Mouse (Mus musculus): ENCODE measurements around the gene Lamtor3. TPM values are rescaled to one million over a fixed set of nuclear protein-coding genes. Genes with fewer than 3 reads are reported as not detected.
"Not testable (repeated sequence)": the region's sequence is repeated elsewhere in the genome, so short reads cannot be mapped to it uniquely, and the experiment has no call there.

Gene Lamtor3
- polyA plus RNA-seq, 1 experiment from 2014 or later, result 114 TPM

DNA sequence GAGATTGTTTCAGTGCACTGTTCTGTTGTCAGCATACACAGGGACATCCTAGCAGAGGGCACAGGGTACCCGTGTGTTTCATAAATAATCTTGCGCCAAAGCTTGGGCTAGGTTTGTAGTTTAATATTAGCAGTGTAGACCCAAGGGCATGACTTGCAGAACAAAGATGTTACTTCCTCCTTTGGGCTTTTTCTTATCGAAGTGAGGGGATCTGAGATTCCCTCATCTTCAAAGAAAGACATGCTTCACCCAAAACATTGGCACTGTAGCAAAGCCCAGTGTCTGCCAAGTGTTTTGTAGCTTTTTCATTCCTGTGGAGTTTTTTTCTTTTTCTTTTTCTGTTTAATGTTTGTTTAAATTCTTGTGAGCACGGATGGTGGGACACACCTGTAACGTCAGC, 20.6 kb upstream of the Lamtor3 start:
- no peak overlapping the region for H3K4me2 ChIP-seq (replicated peaks)
- H3K4me1 ChIP-seq, result no peaks in the 10 kb centered on the region
- no peak overlapping the region for H3K4me3 ChIP-seq
- H3K9me3 ChIP-seq, result no peaks in the 10 kb centered on the region
- peaks cover 62% of the 10 kb centered on the region for H3K36me3 ChIP-seq
- ATAC-seq (ENCODE audit: low FRiP score, low read depth), result no peak
- H3K27ac ChIP-seq, result no peak overlapping the region
- H3K27me3 ChIP-seq, result no peaks in the 10 kb centered on the region
- 86% methylated on average over 5 of the region's 5 CpGs for WGBS
- no peak overlapping the region for H3K9ac ChIP-seq

DNA sequence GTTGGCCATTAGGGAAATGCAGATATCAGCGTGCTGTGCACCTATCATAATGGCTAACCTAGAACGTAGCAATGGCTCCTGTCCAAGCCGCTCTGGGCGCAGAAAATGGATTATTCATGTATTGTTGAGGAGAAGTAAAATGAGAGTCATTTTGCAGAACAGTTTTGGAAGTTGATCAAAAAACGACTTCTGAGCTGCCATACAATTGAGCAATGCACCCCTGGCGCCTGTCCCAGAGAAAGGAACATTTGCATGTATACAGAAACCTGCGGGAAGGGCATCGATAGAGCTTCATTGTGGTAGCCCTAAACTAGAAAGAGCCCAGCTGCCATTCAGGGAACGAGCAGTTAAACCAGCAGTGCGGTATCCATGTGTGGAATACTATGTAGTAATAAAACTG, 18.2 kb upstream of the Lamtor3 start:
- H3K4me2 ChIP-seq (replicated peaks), result no peak overlapping the region
- H3K36me3 ChIP-seq, result peaks cover 59% of the 10 kb centered on the region

DNA sequence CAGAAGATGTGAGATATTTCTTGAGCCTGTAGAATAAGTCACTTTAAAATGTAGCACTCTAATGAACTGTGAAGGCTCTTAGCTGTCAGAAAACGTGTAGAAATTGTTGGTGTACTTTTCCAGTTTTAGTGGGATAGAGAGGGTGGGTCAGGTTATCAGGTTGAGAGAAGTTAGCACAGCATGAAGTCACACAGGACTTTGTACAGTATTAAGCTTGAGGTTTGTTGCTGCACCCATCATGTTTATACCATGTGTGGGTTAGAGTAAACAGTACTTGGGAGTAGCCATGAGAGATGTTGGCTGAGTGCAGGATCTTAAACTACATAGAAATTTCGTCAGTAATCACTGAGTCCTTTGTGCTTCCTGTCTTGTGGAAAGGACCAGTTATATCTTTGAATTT, 5.2 kb upstream of the Lamtor3 start:
- no peak for ATAC-seq (ENCODE audit: low FRiP score, low read depth)
- H3K4me2 ChIP-seq (replicated peaks), result no peak overlapping the region
- H3K9ac ChIP-seq, result no peak overlapping the region
- H3K9me3 ChIP-seq, result no peaks in the 10 kb centered on the region
- H3K27me3 ChIP-seq, result no peaks in the 10 kb centered on the region
- H3K4me3 ChIP-seq, result no peak overlapping the region
- H3K27ac ChIP-seq, result no peak overlapping the region
- peaks cover 18% of the 10 kb centered on the region; the same call in 1 of the 2 replicates for H3K36me3 ChIP-seq
- WGBS, result 76% methylated on average over 2 of the region's 2 CpGs
- peaks cover 7% of the 10 kb centered on the region for H3K4me1 ChIP-seq

More for the DNA sequence above, 18.2 kb upstream of the Lamtor3 start:
- no peaks in the 10 kb centered on the region for H3K27me3 ChIP-seq
- H3K27ac ChIP-seq, result no peak overlapping the region; the same call in 1 of the 2 replicates
- 85% methylated on average over 10 of the region's 10 CpGs for WGBS
- no peak for ATAC-seq (ENCODE audit: low FRiP score, low read depth)
- H3K9me3 ChIP-seq, result no peaks in the 10 kb centered on the region
- no peaks in the 10 kb centered on the region for H3K4me1 ChIP-seq
- H3K4me3 ChIP-seq, result no peak overlapping the region
- H3K9ac ChIP-seq, result no peak overlapping the region

DNA sequence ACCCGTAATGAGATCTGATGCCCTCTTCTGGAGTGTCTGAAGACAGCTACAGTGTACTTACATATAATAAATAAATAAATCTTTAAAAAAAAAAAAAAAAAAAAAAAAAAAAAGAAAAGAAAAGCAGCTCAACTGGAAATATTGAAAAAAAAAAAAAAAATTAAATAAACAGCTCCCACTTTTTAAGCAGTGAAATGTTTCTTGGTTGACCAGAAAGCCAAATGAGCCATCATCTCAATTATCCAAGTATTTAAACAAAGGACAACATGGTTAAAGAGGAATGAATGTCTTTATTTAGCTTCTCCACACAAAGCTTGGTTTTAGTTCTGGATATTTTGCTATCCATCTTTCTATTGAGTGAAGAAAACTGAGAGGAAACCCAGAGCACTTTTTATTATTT, 3.7 kb upstream of the Lamtor3 start:
- H3K27me3 ChIP-seq; H3K4me3 ChIP-seq; H3K27ac ChIP-seq; H3K4me2 ChIP-seq (replicated peaks); H3K9ac ChIP-seq; H3K9me3 ChIP-seq; ATAC-seq (ENCODE audit: low FRiP score, low read depth): not testable (repeated sequence)
- WGBS, result 100% methylated on average over 1 of the region's 1 CpGs
- Histone ChIP-seq H3K4me1 (peaks cover 15% of the 10 kb centered on the region), H3K36me3 (peaks cover 15% of the 10 kb centered on the region; the same call in 1 of the 2 replicates)

DNA sequence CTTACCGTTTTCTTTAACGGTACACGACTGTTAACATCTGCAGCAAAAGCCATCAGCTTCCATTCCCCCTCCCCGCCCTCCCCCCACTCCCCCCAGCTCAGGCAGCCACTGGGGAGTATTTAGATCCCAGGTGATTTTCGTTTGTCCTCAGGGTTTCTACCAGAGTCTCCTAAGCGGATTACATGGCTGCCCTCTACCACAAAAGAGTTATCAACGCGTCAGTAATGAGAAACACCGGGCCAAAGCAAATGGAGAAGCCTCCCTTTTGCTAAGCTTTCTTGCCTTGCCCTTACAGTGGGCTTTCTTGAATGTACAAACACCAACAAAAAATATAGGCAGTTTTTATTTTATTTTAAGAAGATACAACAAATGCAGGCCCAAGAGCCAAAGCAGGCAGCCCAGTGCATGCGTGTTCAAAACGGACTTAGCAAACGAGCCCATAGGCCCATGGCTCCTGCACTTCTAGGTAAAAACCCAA, 573 bp upstream of the Lamtor3 start:
- Histone ChIP-seq H3K36me3 (peaks cover 16% of the 10 kb centered on the region), H3K9me3 (no peaks in the 10 kb centered on the region), H3K9ac (peak overlapping the region; percentile 58), H3K4me3 (peak overlapping the region; percentile 92), H3K4me2 (replicated peaks) (peak overlapping the region; percentile 84), H3K27me3 (no peaks in the 10 kb centered on the region), H3K27ac (peak overlapping the region; percentile 74), H3K4me1 (peaks cover 16% of the 10 kb centered on the region)
- ATAC-seq (ENCODE audit: low FRiP score, low read depth), result no peak
- WGBS, result 18% methylated on average over 12 of the region's 12 CpGs

DNA sequence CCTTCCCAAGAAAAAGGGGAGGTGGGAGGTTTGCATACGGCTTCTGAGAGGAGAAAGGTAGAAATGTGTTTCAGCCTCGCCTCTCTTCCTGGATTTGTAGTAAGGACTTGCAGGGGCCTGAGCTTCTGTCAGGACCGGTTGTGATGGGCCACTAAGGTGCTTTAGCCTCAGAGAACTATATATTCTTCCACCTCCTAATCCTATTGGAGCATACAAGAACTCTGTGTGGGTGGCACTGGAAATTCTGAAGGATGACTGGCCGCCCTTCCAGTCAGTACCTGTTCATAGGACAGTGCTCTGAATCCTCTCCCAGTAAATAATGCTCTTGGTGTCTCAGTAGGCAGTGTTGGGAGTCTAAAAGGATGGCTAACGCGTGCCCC, 616 bp downstream of the Lamtor3 start:
- Histone ChIP-seq H3K9ac (peak overlapping the region; percentile 86), H3K36me3 (peaks cover 21% of the 10 kb centered on the region), H3K4me2 (replicated peaks) (peak overlapping the region; percentile 84), H3K27me3 (no peaks in the 10 kb centered on the region), H3K4me3 (peak overlapping the region; percentile 92), H3K4me1 (peaks cover 16% of the 10 kb centered on the region), H3K27ac (peak overlapping the region; percentile 74), H3K9me3 (no peaks in the 10 kb centered on the region)
- WGBS, result 16% methylated on average over 6 of the region's 6 CpGs
- ATAC-seq (ENCODE audit: low FRiP score, low read depth), result peak; percentile 31

DNA sequence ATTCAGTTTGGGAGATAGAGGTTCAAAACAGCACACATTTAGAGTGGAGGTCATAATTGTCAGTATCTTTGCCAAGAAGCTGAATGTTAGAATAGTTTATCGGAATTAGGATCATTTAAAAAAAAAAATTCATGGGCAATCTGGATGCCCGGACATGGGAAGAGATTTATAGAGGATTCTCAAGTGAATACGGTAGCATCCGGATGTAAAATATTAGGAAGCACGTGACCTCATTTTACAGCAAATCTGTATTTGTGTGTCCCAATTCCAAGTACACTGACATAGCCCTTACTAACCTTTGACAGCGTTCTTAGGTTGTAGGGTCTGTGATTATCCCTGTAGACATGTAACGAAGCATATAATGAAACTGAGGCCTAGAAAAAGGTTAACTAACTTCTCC, 1.1 kb downstream of the Lamtor3 start:
- Histone ChIP-seq H3K9me3 (no peaks in the 10 kb centered on the region), H3K9ac (peak overlapping the region; percentile 86), H3K4me3 (peak overlapping the region; percentile 92), H3K27ac (no peak overlapping the region), H3K4me1 (peaks cover 16% of the 10 kb centered on the region), H3K27me3 (no peaks in the 10 kb centered on the region), H3K36me3 (peaks cover 23% of the 10 kb centered on the region), H3K4me2 (replicated peaks) (peak overlapping the region; percentile 84)
- no peak for ATAC-seq (ENCODE audit: low FRiP score, low read depth)
- 87% methylated on average over 7 of the region's 7 CpGs for WGBS

DNA sequence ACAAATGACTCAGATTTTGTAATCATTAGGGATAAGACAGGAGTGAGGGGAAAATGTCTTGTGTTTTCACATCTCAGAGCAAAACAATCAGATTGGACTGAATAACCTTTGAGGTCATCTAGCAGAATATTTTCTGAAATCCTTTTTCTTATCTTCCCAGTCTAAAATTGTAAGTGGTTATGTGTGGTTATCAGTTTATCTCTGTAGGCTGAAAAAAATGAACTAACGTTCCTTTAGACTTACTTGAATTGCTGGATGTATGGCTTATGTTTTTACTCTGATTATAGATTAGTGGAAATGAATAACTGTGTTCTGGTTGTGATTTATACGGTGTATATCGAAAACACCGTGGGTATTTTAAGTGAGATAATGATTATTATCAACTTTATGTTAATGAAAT, 2.3 kb downstream of the Lamtor3 start:
- WGBS, result 92% methylated on average over 4 of the region's 4 CpGs
- Histone ChIP-seq H3K4me2 (replicated peaks) (no peak overlapping the region), H3K4me1 (peaks cover 16% of the 10 kb centered on the region), H3K9ac (no peak overlapping the region), H3K27ac (no peak overlapping the region), H3K27me3 (no peaks in the 10 kb centered on the region), H3K4me3 (no peak overlapping the region), H3K36me3 (peaks cover 35% of the 10 kb centered on the region), H3K9me3 (no peaks in the 10 kb centered on the region)
- no peak for ATAC-seq (ENCODE audit: low FRiP score, low read depth)

DNA sequence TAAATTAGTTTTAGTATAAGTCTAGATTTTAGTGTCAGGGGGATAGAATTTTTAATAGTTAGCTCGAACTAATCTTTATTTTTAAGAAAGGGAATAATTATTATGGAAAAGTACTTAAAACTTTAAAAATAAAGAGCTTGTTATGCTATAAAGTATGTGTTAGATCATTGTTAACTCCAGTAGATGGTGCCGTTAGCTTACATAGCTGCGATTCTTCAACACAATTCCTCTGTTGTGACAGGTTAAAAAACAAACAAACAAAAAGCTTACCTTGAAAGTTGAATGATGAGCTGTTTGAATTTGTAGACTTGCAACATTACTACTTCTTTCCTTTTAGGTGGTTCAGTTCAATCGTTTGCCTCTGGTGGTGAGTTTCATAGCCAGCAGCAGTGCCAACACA, 8.7 kb downstream of the Lamtor3 start:
- Histone ChIP-seq H3K4me2 (replicated peaks) (no peak overlapping the region), H3K36me3 (peaks cover 74% of the 10 kb centered on the region), H3K9ac (no peak overlapping the region), H3K4me3 (no peak overlapping the region), H3K27me3 (no peaks in the 10 kb centered on the region), H3K9me3 (no peaks in the 10 kb centered on the region), H3K27ac (no peak overlapping the region), H3K4me1 (no peaks in the 10 kb centered on the region)
- no peak for ATAC-seq (ENCODE audit: low FRiP score, low read depth)
- 87% methylated on average over 4 of the region's 4 CpGs for WGBS

DNA sequence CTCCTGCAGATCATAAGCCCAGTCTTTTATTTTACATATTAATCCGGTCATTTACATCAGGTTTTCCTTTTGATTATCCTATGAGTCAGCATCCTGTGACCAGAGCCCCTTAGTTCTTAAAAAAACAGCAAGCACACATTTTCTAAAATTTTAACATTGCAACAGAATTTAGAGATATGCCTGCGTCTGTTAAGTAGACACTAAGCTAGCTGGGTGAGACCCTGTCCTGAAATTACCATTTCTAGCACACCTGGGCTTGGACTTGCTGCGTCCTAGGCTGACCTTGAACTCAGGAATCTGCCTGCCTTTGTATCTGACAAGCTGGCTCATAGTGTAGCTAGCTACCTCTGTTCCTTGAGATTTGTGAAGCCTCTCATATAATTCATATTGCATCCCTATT, 11.6 kb downstream of the Lamtor3 start:
- H3K36me3 ChIP-seq, result peaks cover 57% of the 10 kb centered on the region
- H3K27me3 ChIP-seq, result no peaks in the 10 kb centered on the region
- H3K27ac ChIP-seq, result no peak overlapping the region
- H3K4me1 ChIP-seq, result no peaks in the 10 kb centered on the region
- no peak for ATAC-seq (ENCODE audit: low FRiP score, low read depth)
- H3K9me3 ChIP-seq, result no peaks in the 10 kb centered on the region
- no peak overlapping the region for H3K4me3 ChIP-seq
- no peak overlapping the region for H3K4me2 ChIP-seq (replicated peaks)
- no peak overlapping the region for H3K9ac ChIP-seq
- WGBS, result 91% methylated on average over 3 of the region's 3 CpGs

DNA sequence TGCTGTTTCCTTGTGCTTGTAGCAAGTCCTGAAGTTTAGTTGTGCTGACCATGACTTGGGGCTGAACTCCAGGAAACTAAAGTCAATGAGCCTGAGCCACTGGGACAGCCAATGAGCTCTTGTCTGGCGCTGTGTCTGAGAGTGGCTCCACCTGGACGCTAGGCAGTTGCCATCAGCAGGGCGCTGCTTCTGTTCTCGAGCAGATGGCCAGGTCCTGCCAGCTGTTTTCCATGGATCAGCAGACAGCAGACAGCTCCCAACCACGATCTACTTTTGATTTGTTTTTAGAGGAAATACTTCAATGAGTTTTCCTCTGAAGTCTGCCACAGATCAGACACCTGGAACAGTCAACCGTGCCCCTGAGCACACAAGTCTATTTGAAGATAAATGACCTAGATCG, 14.4 kb downstream of the Lamtor3 start:
- 68% methylated on average over 7 of the region's 7 CpGs for WGBS

DNA sequence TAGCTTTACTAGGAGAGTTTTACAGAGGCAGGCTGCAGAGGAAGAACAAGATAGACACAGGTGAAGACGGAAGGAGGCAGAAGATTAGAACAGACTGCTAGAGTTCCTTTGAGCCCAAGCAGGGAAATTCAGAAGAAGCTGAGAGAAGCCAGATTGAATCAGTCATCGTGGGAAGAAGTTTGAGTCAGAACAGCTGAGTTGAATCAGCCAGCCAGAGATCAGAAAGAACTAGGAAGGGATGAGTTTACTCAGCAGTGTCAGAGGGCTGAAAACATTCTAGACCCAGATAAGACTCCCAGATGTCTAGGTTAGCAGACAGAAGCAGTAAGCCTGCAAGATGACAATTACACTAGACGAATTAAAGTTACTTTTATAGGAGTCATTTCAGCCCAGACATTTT, 15.7 kb downstream of the Lamtor3 start:
- H3K4me1 ChIP-seq, result no peaks in the 10 kb centered on the region
- H3K4me3 ChIP-seq, result no peak overlapping the region
- WGBS, result 70% methylated on average over 3 of the region's 3 CpGs
- no peak overlapping the region for H3K9ac ChIP-seq
- H3K27ac ChIP-seq, result no peak overlapping the region
- peaks cover 21% of the 10 kb centered on the region for H3K36me3 ChIP-seq
- no peaks in the 10 kb centered on the region for H3K27me3 ChIP-seq
- ATAC-seq (ENCODE audit: low FRiP score, low read depth), result no peak
- no peaks in the 10 kb centered on the region for H3K9me3 ChIP-seq
- no peak overlapping the region for H3K4me2 ChIP-seq (replicated peaks)

More for the DNA sequence above, 14.4 kb downstream of the Lamtor3 start:
- no peak overlapping the region for H3K9ac ChIP-seq
- H3K9me3 ChIP-seq, result no peaks in the 10 kb centered on the region
- H3K27me3 ChIP-seq, result no peaks in the 10 kb centered on the region
- no peak overlapping the region for H3K4me3 ChIP-seq
- H3K36me3 ChIP-seq, result peaks cover 31% of the 10 kb centered on the region
- no peak overlapping the region for H3K27ac ChIP-seq
- ATAC-seq (ENCODE audit: low FRiP score, low read depth), result no peak
- no peaks in the 10 kb centered on the region for H3K4me1 ChIP-seq
- no peak overlapping the region for H3K4me2 ChIP-seq (replicated peaks)
